Mouse (Mus musculus) layer of hippocampus, adult 11-12 months (tissue): ENCODE measurements at regions not wholly inside any gene's neighbourhood (a gene's known extent, or its start where the extent isn't known, plus 50 kb on each side); places are given as distances from the start of the nearest gene placed in this dataset.

Experiments
- DNase-seq: peaks from one replicate; pipeline ENCODE4 v3.0.0; 2022; ENCODE audit warnings: low spot score

DNA sequence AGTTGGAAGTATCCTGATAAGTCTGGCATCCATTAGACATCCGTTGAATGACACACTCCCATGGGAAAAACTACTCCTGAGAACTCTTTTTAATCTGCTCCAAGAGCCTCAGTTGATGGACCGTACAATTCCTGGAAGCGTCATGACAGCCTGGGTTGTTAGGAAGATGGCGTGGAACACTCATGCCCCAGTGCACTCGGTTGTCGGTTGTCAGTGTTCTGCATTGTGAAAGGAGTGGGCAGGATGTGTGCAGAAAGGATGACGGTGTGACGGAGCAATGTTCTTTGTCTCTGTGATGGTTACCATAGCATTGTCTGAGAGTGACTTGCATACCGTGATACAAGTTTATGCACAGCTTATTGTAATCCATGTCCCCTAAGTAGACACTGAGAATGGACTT, 164.4 kb downstream of the Slc30a10 start:
- no peak for DNase-seq

DNA sequence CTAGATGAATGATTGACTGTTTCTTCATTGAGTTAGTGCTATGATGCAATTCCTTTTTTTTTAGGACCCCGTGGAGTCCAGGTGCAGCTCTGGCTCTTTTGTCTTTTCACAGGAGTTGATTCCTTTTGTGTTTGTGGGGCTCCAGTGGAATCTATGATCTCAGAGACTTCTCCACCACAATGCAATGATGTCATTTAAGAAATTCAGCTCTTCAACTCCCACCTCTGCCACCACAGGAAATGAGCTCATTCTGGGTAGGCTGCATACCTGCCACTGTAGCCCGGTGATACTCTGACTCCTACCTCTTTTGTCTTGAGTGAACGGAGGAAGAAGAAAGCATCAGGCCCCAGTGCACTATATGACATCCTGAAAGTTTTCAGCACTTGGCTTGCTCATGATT, 173.8 kb downstream of the Slc30a10 start:
- DNase-seq = no peak

DNA sequence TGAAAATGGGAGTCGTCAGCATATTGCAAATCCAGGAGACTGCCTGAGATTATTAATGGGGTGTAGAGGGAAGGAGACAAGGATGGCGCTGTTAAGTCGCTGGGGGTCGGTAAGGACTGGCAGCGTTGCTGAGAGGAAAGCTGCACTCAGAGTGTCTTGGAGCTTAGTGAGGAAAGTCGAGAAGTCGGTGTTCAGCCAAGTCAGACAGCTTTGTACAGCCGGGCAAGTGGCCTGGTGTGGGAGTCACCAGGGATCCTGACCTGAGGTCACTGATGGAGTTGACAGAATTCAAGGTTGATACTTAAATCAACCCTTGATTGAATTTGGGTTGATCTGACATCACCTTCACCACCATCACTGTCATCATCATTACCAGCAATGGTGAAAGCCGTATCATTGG, 175.3 kb downstream of the Slc30a10 start:
- no peak for DNase-seq

DNA sequence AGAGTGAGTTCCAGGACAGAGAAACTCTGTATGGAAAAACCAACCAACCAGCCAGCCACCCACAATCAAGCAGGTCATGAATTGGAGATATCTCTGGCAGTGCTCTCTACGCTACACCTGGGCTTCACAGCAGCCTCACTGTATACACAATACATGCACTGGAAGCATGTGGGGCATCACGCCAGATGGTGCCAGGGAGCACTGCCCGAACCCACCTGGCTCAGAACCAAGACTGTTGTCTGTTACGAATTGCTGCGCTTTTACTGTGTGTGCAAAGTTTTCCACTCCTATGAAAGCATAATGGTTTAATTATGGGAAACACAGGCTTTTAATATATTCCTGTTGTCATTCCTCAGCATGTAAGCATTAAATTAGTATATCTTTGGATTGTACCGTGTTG, 184.0 kb downstream of the Slc30a10 start:
- DNase-seq = no peak

DNA sequence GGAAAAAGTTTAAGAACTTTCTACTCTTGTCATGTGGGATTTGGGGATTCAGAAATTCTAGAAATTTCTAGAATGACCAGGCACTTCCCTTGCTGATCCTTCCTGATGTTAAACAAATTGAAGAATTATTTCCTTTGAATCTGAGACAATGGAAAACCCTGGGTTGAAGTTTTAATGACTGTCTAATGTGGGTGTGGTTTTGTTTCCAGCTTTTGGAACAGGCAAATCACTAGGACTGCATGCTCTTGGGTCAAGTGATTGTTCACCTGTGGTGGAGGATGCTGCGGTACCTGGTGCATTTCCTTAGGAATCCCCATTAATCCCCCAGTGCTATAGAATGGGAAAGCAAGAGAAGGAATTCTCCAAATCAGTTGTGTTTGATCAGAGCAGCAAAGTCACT, 184.8 kb downstream of the Slc30a10 start:
- no peak for DNase-seq

DNA sequence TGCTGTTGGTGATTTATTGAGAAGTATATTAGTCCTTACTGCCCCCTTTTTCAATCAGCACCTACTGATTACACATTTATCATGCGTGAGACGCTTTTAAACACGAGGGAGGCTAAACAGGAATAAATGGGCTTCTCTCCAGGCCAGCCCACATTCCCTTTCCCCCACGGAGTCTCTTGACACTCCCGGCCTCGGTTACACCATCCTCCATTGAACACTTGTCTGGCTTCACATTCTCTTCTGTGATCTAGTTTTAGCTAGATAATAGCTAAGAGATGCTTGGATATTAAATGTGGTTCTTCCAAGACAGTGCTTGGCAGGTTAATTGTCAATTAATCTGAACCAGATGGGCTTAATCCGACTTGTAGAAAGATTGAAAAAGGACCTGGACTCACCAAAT, 189.4 kb downstream of the Slc30a10 start:
- DNase-seq = no peak

DNA sequence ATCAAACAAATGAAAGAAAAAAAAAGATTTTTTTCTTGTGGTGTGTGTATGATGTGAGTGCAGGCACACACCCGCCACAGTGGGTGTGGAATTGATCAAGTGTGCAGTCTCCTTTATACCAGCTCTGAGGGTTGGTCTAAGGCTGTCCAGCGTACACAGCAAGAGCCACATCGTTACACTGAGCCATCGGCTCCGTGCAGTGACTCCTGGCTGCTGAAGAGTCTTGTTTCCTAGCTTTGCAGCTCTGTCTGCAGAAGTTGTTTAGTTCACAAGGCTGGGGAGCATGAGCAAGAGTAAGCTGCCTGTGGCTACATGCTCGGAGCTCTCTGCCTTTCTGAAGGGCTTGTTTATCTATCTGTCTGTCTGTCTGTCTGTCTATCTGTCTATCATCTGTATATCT, 193.5 kb downstream of the Slc30a10 start:
- no peak for DNase-seq

DNA sequence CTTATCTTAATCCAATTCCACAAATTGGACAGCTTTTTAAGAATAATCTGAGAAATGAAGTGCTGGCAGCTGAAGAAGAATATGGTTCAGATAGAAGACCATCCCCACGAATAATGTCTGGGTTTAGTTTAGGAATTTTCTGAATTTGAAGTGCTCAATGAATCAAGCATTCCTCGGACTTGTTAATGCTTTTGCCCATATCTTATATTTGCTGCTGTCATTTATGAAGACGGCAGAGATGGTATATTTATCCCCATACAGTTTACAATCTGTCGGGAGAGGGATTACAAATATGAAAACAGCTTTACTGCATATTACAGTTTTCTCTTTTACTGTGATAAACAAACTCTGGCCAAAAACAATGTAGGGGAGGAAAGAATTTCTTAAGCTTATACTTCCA, 194.3 kb downstream of the Slc30a10 start:
- DNase-seq = no peak

DNA sequence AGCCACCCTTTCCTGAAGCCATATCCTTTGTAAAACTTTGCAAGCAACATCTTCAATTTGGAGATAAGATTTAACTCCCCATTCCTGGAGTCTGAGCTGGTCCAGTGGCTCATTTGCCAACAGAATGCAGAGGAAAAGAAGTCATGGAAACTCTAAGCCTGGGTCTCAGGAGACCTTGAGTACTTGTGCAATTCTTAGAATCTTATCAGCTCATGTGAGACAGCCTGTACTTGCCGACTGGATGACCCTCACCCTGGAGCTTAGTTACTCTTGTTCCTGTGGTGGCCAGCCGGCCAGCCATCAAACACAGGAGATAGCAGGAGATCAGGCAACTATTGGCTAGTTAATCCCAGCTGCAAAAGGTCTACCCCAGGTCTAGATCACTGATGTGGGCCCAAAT, 196.3 kb downstream of the Slc30a10 start:
- DNase-seq = no peak

DNA sequence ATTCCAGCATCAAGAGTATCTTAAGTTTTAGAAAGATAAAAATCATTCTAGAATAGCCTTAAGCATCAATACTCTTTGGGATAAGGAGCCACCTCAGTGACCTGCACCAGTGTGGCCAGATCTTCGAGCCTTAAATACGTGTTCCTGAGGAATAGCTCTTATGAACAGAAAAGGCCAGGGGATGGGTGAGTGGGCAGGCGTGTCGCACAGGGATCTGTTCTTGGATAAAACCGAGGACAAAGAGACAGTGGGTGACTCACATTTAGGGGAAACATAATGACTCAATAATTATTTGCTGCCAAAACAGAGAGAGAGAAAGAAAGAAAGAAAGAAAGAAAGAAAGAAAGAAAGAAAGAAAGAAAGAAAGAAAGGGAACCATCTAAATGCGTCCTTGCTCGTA, 200.4 kb downstream of the Slc30a10 start:
- no peak for DNase-seq

DNA sequence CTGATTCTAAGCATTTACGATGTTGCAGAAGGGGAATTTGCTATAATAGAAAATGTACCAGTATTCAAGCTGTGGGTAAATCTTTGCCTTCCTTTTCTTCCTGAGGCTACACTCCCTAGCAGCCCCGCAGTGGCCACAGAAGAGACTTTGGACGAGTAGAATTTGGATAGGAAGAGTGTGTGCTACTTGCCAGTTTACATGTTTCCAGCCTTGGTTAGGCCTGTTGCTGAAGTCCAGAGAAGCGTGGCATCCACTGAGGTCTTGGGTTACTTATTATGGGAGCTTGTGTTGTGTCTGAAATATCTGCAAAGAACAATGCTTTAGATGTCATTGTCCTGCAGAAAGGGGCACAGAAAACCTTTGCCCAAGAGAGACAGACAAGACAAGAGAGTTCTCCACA, 200.8 kb downstream of the Slc30a10 start:
- no peak for DNase-seq

DNA sequence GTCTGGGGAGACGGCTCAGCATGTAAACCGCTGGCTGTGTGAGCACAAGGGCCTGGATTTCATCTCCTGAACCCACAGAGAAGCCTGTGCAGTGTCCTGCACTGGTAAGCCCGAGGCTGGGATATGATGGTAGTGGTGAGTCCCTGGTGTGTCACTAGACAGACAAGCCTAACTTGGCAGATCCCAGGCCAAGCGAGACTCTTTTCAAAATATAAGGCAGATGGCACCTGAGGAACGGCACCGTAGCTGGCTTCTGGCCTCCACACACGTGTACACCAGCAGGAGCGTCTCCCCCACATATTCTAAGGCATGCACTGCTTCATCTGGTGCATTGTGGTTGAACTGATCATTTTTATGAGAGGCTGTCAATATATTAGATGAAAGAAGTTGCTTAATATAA, 202.6 kb downstream of the Slc30a10 start:
- no peak for DNase-seq

DNA sequence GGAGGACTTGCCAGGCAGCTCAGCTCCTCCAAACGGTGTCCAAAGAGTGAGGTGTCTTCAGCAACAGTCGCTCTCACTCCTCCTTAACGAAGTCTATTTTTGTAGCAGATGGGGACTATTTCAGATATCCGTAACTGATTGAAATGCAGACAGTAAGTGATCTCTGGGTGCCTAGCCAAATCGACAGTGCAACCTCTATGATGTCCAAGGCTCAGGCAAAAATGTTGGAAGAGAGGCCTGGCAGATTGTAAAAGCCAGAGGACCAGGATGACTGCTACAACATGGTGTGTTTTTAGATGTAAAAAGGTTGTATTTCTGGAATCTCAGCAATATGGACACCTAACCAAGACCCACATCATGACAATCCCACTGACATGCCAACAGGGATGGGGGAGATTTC, 204.8 kb downstream of the Slc30a10 start:
- no peak for DNase-seq

DNA sequence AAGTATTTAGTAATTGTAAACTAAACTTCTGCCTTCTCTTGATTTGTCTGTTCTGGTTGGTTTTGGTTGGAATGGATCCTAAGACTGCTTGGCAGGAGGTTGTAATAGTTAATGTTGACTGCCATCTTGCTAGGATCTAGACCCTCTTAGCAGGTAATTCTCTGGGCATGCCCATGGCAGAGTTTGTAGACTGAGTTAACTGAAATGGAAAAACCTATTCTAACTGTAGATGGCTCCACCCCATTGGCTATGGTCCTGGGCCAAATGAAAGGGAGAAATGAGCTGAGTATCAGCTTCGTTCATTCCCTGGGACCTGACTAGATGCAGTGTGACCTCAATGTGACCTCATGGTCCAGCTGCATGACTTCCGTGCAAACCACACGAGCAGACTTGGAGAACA, 207.7 kb downstream of the Slc30a10 start:
- DNase-seq = no peak

DNA sequence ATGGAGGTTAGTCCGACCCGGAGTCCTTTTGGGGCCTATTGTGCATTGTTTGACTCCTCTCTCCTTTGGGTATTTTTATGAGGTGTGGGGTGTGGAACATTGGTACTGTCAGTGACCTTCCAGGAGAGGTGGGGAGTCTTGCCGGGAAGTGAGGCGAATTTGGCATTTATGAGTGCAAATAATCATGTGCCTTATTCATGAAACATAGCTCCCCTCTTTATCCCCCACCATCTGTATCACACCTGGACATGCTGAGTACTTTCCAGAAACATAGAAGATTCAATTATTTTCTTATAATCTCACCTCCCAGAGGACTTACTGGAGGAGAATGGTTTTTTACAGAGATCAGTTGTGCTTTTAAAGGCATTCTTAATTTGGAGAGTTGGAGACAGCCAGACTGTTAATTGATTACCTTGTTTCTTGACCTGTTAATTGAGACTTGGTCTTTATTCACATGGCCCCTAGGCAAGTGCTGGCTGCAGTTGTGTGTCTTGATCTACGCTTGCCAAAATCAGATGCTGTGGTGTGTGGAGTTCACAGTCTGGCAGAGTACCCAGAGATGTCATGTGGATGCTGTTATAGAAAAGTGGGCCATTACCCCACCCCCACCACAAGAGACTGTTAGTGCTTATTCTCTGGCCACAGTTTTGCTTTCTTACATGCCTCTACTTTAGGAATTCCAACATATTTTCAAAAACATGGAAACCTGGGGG, 215.5 kb downstream of the Slc30a10 start:
- DNase-seq = no peak

DNA sequence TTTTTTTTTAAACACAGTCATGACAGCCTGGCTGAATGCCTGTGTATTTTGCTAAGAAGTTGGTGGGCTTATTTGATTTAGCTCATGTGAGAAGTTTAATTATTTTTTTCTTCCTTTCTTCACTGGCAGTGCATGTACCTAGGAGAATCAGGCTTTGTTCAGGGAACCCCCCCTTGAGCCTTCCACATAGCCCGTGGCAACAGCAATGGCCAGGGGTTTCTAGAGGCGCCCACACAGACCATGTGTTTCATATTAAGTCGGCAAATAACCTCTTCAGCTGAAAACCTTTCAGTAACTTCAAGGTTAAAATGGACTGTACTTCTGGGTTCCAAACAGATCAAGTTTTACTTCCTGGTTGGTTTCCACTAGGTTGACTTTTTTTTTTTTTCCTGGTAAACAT, 218.3 kb downstream of the Slc30a10 start:
- no peak for DNase-seq

DNA sequence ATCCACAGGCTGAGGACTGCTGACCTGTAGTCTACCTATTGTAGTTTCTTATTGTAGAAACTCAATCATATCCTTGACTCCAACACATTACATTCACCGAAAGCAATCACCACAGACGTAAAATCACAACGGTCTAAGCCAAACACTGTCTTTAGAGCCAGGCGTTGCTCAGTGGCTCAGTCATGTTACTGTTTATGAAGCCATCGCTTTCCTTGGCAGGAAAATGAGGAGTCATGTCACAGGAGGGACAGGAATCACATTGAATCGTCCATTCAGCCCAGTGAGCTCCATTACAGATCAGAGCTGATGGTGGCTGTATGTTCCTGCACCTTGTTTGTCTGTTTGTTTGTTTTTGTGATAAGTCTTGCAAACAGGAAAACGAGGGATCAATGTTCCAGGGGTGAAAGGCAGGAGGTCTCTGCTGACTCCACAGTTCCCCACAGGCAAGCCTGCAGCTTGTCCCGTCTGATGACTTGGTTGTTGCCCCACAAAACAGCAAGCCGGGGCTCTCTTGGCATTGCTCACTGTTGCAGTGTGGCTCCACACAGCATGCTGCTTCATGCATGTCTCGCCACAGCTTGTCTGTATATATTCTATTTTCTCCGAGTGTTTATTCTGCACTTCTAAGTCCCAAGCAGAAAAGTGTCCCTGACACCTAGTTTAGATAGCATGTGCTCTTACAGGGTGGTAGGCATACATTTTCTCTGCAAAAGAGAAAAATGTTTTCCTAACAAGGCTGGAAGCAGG, 221.2 kb downstream of the Slc30a10 start:
- DNase-seq = no peak

DNA sequence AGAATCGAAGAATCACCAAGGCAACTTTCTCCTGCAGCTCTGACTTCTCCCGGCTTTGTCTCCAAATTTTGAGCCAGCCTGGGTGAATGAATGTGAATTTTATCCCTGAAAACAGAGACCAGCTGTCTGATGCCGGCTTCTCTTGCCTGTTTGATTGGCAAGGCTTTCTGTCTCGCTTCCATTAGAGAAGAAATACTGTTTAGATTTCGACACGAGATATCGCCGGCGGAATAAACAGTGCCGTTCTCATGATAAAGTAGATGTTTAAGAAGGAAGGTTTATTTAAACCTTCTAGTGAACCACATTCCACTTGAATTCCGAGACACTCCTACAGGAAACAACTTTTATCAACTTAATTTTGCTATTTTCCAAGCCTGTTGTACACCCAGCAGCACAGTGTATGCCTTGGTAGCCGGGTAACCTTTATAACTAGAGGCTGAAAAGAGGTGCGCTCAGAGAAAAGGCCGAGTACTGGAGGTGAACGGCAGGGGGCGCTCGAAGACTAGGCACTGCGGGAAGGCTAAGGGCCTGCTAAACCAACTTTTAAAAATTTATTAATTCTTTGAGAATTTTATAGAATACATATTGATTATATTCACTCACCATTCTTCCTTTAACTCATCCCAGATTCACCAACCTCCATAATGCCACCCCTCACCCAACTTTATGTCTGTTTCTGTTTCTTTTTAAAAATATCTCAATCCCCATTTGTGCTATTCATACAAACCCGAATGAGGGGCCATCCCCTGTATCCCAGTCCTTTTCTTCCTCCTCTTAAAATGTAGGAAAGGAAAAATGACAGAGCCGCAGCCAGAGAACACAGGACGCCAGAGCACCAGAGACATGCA, 227.2 kb downstream of the Slc30a10 start:
- peak; percentile 77 for DNase-seq

DNA sequence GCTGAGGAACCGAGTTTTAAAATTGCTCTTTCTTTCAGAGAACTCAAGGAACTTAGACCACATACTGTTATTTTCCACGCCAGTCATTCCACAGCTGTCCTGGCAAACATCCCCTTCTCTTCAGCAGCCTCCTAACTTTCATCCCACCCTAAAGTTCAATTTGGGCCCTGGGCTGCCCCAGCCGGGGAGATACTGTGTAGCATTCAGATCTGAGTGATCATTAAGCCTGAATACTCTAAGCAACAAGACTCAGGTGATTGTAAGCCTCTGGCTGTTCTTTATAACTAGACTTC, 227.8 kb downstream of the Slc30a10 start:
- no peak for DNase-seq

DNA sequence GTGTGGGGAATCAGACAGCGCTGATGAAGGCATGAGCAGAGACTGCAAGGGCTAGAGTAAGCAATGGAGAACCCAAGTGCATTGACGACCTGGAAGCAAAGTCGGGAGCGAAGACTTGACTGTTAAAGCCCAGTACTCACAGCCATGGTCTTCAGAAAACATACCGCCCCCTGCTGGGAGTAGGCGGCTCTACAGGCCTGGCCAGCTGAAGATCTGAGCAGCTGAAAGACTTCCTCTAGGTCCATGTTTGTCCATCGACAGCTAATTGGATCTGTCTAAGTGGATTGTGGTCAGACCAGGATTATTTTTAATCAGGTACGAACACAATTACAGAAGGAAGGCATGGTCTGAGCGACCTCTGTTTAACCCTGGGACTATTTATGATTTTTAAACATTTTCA, 230.0 kb downstream of the Slc30a10 start:
- DNase-seq = peak; percentile 37

DNA sequence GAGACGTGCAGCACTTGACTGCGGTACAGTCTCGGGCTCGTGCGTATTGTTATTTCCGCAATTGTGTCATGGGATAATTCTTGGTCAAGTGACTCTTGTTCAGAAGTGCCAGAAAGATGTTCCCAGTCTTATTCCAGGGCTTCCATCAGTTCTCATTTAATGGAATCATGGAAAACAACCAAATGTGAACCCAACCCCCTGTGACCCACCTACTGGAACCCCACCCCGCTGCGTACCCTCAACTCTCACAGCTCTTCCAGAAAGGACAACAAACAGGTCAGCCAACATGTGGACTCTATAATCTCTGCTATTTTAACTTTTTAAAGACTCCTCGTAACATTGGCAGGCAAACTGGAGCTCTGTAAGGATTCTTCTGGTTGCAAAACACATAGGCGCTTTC, 233.9 kb downstream of the Slc30a10 start:
- DNase-seq = no peak

DNA sequence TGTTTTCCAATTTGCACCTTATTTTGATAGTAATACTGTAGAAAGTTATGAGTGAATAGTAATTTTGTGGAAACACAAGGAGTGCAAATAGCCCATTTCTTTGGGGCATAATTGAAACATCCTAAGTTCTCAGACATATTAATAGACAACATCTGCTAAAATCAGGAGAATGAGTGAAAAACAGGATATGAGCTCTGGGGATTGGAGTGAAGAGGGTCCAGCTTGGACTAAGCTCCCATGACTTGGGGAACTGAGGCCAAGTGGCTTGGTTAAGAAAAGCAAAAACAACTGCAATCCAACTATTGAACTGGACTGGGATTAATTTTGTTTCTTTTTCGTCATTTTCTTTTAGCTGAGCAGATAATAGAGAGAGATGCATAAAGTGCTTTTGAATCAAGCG, 240.7 kb downstream of the Slc30a10 start:
- DNase-seq = no peak

DNA sequence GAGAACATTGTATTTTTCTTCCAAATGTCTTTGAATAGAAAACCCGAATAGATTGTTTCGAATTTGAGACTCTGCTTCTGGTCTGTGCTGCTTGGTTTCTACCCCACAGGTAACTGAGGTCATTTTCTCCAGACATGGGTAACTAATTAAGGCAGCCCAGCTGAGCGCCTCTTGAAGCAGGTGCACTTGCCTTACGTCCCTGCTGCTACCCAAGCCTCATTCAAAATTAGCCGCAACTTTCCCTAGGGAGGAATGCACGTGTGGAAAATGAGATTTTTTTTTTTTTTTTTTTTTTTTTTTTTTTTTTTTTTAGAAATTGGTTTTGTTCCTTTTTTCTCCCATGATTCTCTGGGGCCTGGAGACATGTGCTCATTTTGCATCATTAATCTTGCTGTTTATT, 245.1 kb downstream of the Slc30a10 start:
- DNase-seq = no peak
